Mouse (Mus musculus): ENCODE measurements around the gene Nudt3. TPM values are rescaled to one million over a fixed set of nuclear protein-coding genes. Genes with fewer than 3 reads are reported as not detected.

Nudt3 gene
- polyA plus RNA-seq, 1 experiment from 2014 or later = 34.4 TPM

DNA sequence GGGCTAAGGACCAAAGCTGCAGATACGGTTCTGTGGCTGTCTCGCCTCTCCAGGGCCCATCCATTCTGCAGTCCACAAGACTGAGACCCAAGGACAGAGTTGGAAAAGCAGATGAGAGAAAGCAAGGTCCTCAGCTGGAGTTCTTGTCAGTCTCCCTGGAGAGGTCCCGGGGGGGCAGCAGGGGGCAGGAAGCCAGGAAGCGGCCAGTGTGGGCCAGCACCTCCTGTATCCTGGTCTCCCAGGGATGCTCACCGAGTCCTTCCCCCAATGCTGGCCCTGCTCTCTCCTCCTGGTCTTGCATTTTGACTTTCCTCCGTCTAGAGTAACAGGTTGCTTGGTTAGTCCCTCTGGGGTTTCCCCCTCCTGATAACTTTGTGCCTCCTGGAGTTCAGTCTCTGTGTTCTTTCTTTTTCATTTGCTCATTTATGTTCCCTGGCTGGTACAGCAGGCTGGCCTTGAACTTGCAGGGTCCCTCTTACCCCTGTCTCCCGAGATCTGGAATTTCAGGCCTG is 76.7 kb downstream of the Nudt3 start:
- Histone ChIP-seq H3K4me1 (ENCODE audit: insufficient read depth) (no peaks in the 10 kb centered on the region), H3K9ac (no peak overlapping the region), H3K4me3 (ENCODE audit: low read depth, low read length) (no peak overlapping the region), H3K9me3 (ENCODE audit: low read depth, low read length) (no peaks in the 10 kb centered on the region), H3K36me3 (ENCODE audit: insufficient read depth) (no peaks in the 10 kb centered on the region), H3K27me3 (ENCODE audit: insufficient read depth, low read length) (no peaks in the 10 kb centered on the region), H3K27ac (ENCODE audit: low read depth) (no peak overlapping the region), H3K4me2 (no peak overlapping the region)
- WGBS = 53% methylated on average over 7 of the region's 7 CpGs
- no peak for DNase-seq
- ATAC-seq (ENCODE audit: insufficient read depth) = no peak
- no peak for TF ChIP-seq CTCF (IDR thresholded peaks at IDR 0.05; ENCODE audit: low read depth)

DNA sequence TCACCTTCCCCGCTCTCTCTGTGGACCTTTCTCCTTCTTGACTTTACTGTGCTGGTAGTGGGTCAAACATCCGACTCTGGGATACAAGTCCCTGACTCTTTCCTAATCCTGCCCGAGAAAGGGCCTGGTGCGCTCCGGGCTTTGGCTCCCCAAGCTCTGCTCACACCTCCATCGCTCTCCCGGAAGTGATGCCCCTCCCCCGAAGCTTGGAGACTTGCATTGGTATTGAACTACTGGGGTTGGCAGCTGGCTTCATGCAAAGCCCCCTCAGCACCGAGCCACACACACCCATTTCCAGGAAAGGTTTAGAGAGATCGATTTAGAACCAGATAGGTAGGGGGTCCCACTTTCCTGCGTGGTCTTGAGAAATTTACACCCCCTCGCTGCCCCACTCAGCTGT is 77.3 kb downstream of the Nudt3 start:
- Histone ChIP-seq H3K36me3 (ENCODE audit: insufficient read depth) (no peaks in the 10 kb centered on the region), H3K9ac (no peak overlapping the region), H3K9me3 (ENCODE audit: low read depth, low read length) (no peaks in the 10 kb centered on the region), H3K4me3 (ENCODE audit: low read depth, low read length) (no peak overlapping the region), H3K27me3 (ENCODE audit: insufficient read depth, low read length) (no peaks in the 10 kb centered on the region), H3K4me1 (ENCODE audit: insufficient read depth) (no peaks in the 10 kb centered on the region), H3K4me2 (no peak overlapping the region), H3K27ac (ENCODE audit: low read depth) (no peak overlapping the region)
- WGBS = 38% methylated on average over 12 of the region's 12 CpGs
- no peak for TF ChIP-seq CTCF (IDR thresholded peaks at IDR 0.05; ENCODE audit: low read depth)
- ATAC-seq (ENCODE audit: insufficient read depth) = no peak
- no peak for DNase-seq

DNA sequence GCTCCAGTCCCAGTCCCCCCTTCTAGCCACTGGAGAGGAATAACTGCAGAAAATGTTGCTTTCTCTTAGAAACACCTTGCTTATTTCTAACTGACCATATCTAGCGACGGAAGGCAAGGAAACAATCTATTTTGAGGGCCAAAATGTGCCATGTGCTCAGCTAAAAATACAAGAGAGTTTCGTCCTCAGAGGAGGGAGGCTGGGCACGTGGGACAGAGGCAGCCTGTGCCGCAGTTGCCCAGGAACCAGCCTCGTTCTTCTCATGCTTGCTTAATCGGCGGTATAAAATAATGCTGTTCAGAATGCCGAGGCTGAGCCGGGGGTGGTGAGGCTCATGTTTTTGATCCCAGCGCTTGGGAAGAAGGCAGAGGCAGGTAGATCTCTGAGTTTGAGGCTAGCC is 78.7 kb downstream of the Nudt3 start:
- no peak for TF ChIP-seq CTCF (IDR thresholded peaks at IDR 0.05; ENCODE audit: low read depth)
- Histone ChIP-seq H3K9ac (no peak overlapping the region), H3K4me3 (ENCODE audit: low read depth, low read length) (no peak overlapping the region), H3K27ac (ENCODE audit: low read depth) (no peak overlapping the region), H3K4me2 (no peak overlapping the region), H3K36me3 (ENCODE audit: insufficient read depth) (no peaks in the 10 kb centered on the region), H3K9me3 (ENCODE audit: low read depth, low read length) (no peaks in the 10 kb centered on the region), H3K4me1 (ENCODE audit: insufficient read depth) (no peaks in the 10 kb centered on the region), H3K27me3 (ENCODE audit: insufficient read depth, low read length) (no peaks in the 10 kb centered on the region)
- DNase-seq (no peak), ATAC-seq (ENCODE audit: insufficient read depth) (no peak)
- WGBS = 81% methylated on average over 11 of the region's 11 CpGs

DNA sequence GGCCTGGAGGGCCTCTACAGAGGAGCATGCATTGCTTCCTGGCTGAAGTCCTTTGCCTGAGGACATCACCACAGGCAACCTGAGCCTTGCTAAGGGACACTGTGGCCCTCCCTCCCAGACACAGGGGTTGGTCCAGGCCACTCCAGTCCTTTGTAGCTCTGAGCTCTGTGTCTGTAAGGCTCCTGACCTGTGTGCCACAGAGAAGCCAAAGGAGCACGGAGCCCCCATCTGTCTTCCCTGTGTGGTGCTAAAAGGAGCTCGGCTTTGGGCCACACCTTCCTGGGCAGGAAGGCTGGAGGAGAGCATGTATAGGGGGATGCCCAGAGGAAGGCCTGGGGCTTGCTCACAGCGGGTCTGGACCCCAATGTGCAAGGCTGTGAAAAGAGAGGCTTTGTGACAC is 81.3 kb downstream of the Nudt3 start:
- ATAC-seq (ENCODE audit: insufficient read depth) (no peak), DNase-seq (no peak)
- no peaks in the 10 kb centered on the region for H3K9me3 ChIP-seq (ENCODE audit: low read depth, low read length)
- 81% methylated on average over 3 of the region's 3 CpGs for WGBS
- H3K36me3 ChIP-seq (ENCODE audit: insufficient read depth) = no peaks in the 10 kb centered on the region
- H3K4me2 ChIP-seq = no peak overlapping the region
- no peak for TF ChIP-seq CTCF (IDR thresholded peaks at IDR 0.05; ENCODE audit: low read depth)
- H3K27ac ChIP-seq (ENCODE audit: low read depth) = no peak overlapping the region
- H3K4me1 ChIP-seq (ENCODE audit: insufficient read depth) = no peaks in the 10 kb centered on the region
- no peak overlapping the region for H3K9ac ChIP-seq
- no peak overlapping the region for H3K4me3 ChIP-seq (ENCODE audit: low read depth, low read length)
- H3K27me3 ChIP-seq (ENCODE audit: insufficient read depth, low read length) = no peaks in the 10 kb centered on the region

DNA sequence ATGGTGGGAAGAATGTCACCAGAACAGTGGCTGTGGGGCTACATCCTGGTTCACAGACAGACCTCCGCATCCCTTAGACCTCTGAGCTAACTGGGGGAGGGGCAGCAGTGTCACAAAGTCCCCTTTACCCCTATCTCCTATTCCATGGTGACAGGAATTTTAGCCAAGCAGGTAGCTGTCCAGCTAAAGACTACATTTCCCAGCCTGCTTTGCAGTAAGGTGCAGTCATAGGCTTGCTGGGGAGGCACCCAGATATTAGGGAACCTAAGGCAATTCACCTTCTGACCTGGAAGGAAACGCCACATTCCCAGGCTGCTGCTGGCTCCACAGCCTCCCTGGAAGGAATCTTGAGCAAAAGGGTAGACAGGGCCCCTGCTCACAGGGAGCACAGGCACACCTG is 82.0 kb downstream of the Nudt3 start:
- Histone ChIP-seq H3K4me3 (ENCODE audit: low read depth, low read length) (no peak overlapping the region), H3K36me3 (ENCODE audit: insufficient read depth) (no peaks in the 10 kb centered on the region), H3K9ac (no peak overlapping the region), H3K27ac (ENCODE audit: low read depth) (no peak overlapping the region), H3K4me2 (no peak overlapping the region), H3K27me3 (ENCODE audit: insufficient read depth, low read length) (no peaks in the 10 kb centered on the region), H3K9me3 (ENCODE audit: low read depth, low read length) (no peaks in the 10 kb centered on the region), H3K4me1 (ENCODE audit: insufficient read depth) (no peaks in the 10 kb centered on the region)
- TF ChIP-seq CTCF (IDR thresholded peaks at IDR 0.05; ENCODE audit: low read depth) = no peak
- DNase-seq = no peak
- WGBS = 60% methylated on average over 2 of the region's 2 CpGs
- no peak for ATAC-seq (ENCODE audit: insufficient read depth)

DNA sequence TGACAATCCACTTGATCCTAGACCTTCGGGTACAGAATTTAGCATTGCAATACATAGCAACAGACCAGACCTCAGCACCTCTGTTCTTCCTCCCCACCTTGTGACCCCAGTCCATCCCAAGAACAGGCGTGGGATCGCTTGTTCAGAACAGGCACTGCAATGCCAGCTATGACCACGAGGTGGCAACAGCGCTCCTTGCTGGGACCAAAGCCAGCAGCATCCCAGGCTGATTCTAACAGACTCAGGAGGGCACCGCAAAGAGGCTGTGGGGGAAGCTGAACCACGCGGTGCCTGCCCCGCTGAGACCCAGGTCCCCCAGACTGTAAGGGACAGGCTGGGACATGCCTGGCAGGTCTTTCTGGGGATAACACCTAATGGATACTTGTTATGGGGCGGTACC is 88.6 kb downstream of the Nudt3 start:
- no peak overlapping the region for H3K4me2 ChIP-seq
- H3K9me3 ChIP-seq (ENCODE audit: low read depth, low read length) = no peaks in the 10 kb centered on the region
- H3K27me3 ChIP-seq (ENCODE audit: insufficient read depth, low read length) = no peaks in the 10 kb centered on the region
- H3K36me3 ChIP-seq (ENCODE audit: insufficient read depth) = no peaks in the 10 kb centered on the region
- H3K9ac ChIP-seq = no peak overlapping the region
- 6% methylated on average over 10 of the region's 10 CpGs for WGBS
- peak; percentile 100 for TF ChIP-seq CTCF (IDR thresholded peaks at IDR 0.05; ENCODE audit: low read depth)
- no peak overlapping the region for H3K4me3 ChIP-seq (ENCODE audit: low read depth, low read length)
- ATAC-seq (ENCODE audit: insufficient read depth) (peak; percentile 70; the same call in 1 of the 2 replicates), DNase-seq (peak; percentile 96)
- H3K27ac ChIP-seq (ENCODE audit: low read depth) = no peak overlapping the region
- H3K4me1 ChIP-seq (ENCODE audit: insufficient read depth) = no peaks in the 10 kb centered on the region

DNA sequence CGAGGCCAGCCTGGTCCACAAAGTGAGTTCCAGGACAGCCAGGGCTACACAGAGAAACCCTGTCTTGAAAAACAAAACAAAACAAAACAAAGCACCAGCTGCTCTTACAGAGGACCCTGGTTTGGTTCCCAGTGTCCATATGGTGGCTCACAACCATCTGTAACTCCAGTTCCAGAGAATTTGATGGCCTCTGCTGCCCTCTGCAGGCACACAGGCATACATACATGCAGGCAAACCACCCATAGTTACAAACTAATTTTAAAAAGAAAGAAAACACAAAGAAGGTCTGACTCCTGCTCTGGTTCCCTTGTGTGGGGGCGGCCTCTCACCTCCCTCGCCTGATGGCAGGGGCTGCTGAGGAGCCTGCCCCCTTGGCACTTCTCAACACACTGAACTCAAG is 89.9 kb downstream of the Nudt3 start:
- Histone ChIP-seq H3K4me1 (ENCODE audit: insufficient read depth) (no peaks in the 10 kb centered on the region), H3K36me3 (ENCODE audit: insufficient read depth) (no peaks in the 10 kb centered on the region), H3K9ac (no peak overlapping the region), H3K27me3 (ENCODE audit: insufficient read depth, low read length) (no peaks in the 10 kb centered on the region), H3K27ac (ENCODE audit: low read depth) (no peak overlapping the region), H3K4me3 (ENCODE audit: low read depth, low read length) (no peak overlapping the region), H3K4me2 (no peak overlapping the region), H3K9me3 (ENCODE audit: low read depth, low read length) (no peaks in the 10 kb centered on the region)
- DNase-seq = peak; percentile 32
- 0 out of 2 replicates have a peak, but pooled peaks have one; percentile 16 for TF ChIP-seq CTCF (IDR thresholded peaks at IDR 0.05; ENCODE audit: low read depth)
- 94% methylated on average over 3 of the region's 3 CpGs for WGBS
- ATAC-seq (ENCODE audit: insufficient read depth) = no peak

DNA sequence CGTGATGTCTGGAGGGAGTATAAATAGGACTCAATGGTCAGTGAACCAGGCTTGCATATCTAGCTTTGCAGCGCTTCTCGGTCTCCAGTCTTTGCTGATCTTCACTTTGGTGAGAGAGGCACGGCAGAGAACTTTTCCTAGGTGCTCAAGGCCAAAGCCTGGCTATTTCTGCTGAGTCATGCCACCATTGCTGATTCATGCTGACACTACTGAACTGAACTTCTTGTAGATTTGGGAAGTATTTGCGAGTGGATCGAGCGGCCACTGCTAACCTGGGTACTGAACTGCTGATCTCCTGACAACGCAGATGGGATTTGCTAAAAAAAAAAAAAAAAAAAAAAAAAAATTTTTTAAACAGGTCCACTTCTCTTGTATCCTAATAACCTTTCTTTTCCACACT is 91.2 kb downstream of the Nudt3 start:
- no peak overlapping the region for H3K4me3 ChIP-seq (ENCODE audit: low read depth, low read length)
- H3K27me3 ChIP-seq (ENCODE audit: insufficient read depth, low read length) = no peaks in the 10 kb centered on the region
- WGBS = 81% methylated on average over 8 of the region's 8 CpGs
- no peak overlapping the region for H3K9ac ChIP-seq
- no peak overlapping the region for H3K4me2 ChIP-seq
- no peak overlapping the region for H3K27ac ChIP-seq (ENCODE audit: low read depth)
- H3K9me3 ChIP-seq (ENCODE audit: low read depth, low read length) = no peaks in the 10 kb centered on the region
- no peak for ATAC-seq (ENCODE audit: insufficient read depth)
- DNase-seq = peak; percentile 16
- no peaks in the 10 kb centered on the region for H3K4me1 ChIP-seq (ENCODE audit: insufficient read depth)
- no peaks in the 10 kb centered on the region for H3K36me3 ChIP-seq (ENCODE audit: insufficient read depth)
- no peak for TF ChIP-seq CTCF (IDR thresholded peaks at IDR 0.05; ENCODE audit: low read depth)

Other genes with a start within 250 kb of the Nudt3 start
- 0.05 and 0.11 TPM in 2 replicates for gene Grm4, start 102.1 kb downstream of the Nudt3 start, polyA plus RNA-seq (2014; fragmentation: Nextera tagmentation; extraction: Ambion mirVana)
- gene Hmga1, start 67.0 kb downstream of the Nudt3 start, polyA plus RNA-seq (2014; fragmentation: Nextera tagmentation; extraction: Ambion mirVana) = 295 and 329 TPM in 2 replicates
- gene AI413582, start 57.7 kb downstream of the Nudt3 start, polyA plus RNA-seq (2014; fragmentation: Nextera tagmentation; extraction: Ambion mirVana) = 17.6 and 21.8 TPM in 2 replicates
- gene RPS10-NUDT3, start 11.7 kb upstream of the Nudt3 start, polyA plus RNA-seq (2014; fragmentation: Nextera tagmentation; extraction: Ambion mirVana) = not detected in 2 replicates
- gene Rps10, start 13.2 kb upstream of the Nudt3 start, polyA plus RNA-seq (2014; fragmentation: Nextera tagmentation; extraction: Ambion mirVana) = 1,167 and 1,191 TPM in 2 replicates
- 0.39 and 0.60 TPM in 2 replicates for gene Pacsin1, start 32.0 kb upstream of the Nudt3 start, polyA plus RNA-seq (2014; fragmentation: Nextera tagmentation; extraction: Ambion mirVana)
- gene Spdef, start 105.5 kb upstream of the Nudt3 start, polyA plus RNA-seq (2014; fragmentation: Nextera tagmentation; extraction: Ambion mirVana) = 0.88 and 1.1 TPM in 2 replicates
- 19.5 and 20.3 TPM in 2 replicates for gene D17Wsu92e, start 197.2 kb upstream of the Nudt3 start, polyA plus RNA-seq (2014; fragmentation: Nextera tagmentation; extraction: Ambion mirVana)
- 361 and 368 TPM in 2 replicates for gene Snrpc, start 214.7 kb upstream of the Nudt3 start, polyA plus RNA-seq (2014; fragmentation: Nextera tagmentation; extraction: Ambion mirVana)
- gene Uhrf1bp1, start 232.9 kb upstream of the Nudt3 start, polyA plus RNA-seq (2014; fragmentation: Nextera tagmentation; extraction: Ambion mirVana) = 7.1 and 8.0 TPM in 2 replicates